Mouse (Mus musculus) hindbrain, embryonic 14.5 days (tissue): Measurements from ENCODE around the gene Tm4sf19. TPM values are rescaled to one million over a fixed set of nuclear protein-coding genes. Genes with fewer than 3 reads are reported as not detected.
"Not testable (repeated sequence)": the region's sequence is repeated elsewhere in the genome, so short reads cannot be mapped to it uniquely, and the experiment has no call there.

Experiments used
- ATAC-seq: fragments of 200-750 bp; cut with Nextera tagmentation; 2 replicates; pipeline ENCODE4 v1.8.0; 2017; ENCODE audit warnings: moderate number of reproducible peaks, mild to moderate bottlenecking, moderate TSS enrichment, moderate library complexity; ENCODE audit not compliant: low FRiP score
- DNase-seq: peaks from one replicate; pipeline ENCODE4 v3.0.0-alpha.2; 2015; ENCODE audit warnings: low spot score
- H3K27ac ChIP-seq: fragments of 300-500 bp; sonication (generic); 2 replicates; pipeline ENCODE4 v1.5.1; 2014; ENCODE audit warnings: mild to moderate bottlenecking, moderate library complexity
- H3K27me3 ChIP-seq: fragments of 300-500 bp; sonication (generic); 2 replicates; pipeline ENCODE4 v1.6.1; 2014; ENCODE audit warnings: mild to moderate bottlenecking, low read length, mixed read lengths; ENCODE audit not compliant: control insufficient read depth, insufficient read depth
- H3K36me3 ChIP-seq: fragments of 300-500 bp; sonication (generic); replicated peaks from 2 replicates; pipeline ENCODE4 v1.6.1; 2014; ENCODE audit not compliant: control insufficient read depth, insufficient read depth
- H3K4me1 ChIP-seq: fragments of 300-500 bp; sonication (generic); replicated peaks from 2 replicates; pipeline ENCODE4 v1.6.1; 2014; ENCODE audit warnings: antibody characterized with exemption, low read length, mixed read lengths; ENCODE audit not compliant: control insufficient read depth, insufficient read depth
- H3K4me2 ChIP-seq: fragments of 300-500 bp; sonication (generic); replicated peaks from 2 replicates; pipeline ENCODE4 v1.6.1; 2014; ENCODE audit warnings: mild to moderate bottlenecking, moderate library complexity
- H3K4me3 ChIP-seq: fragments of 300-500 bp; sonication (generic); replicated peaks from 2 replicates; pipeline ENCODE4 v1.5.1; 2014; ENCODE audit warnings: mild to moderate bottlenecking, low read length
- H3K9ac ChIP-seq: fragments of 300-500 bp; sonication (generic); 2 replicates; pipeline ENCODE4 v1.6.1; 2014
- H3K9me3 ChIP-seq: fragments of 300-500 bp; sonication (generic); 2 replicates; pipeline ENCODE4 v1.6.1; 2016; ENCODE audit warnings: low read length; ENCODE audit not compliant: control insufficient read depth
- WGBS: fragments of 180-500 bp; shearing (Covaris S2); extraction: QIAGEN DNeasy Blood & Tissue Kit; methylation state at CpG from one replicate; pipeline ENCODE4 v1.1.7; 2014; 5-methylcytosine and 5-hydroxymethylcytosine counted together
- polyA plus RNA-seq: library from polyadenylated mRNA; unstranded; fragments of >200 nt; fragmentation: Nextera tagmentation; extraction: Ambion mirVana; gene quantifications from 2 replicates; pipeline ENCODE4 v1.2.1, GENCODE M21; 2014

Tm4sf19 gene
- polyA plus RNA-seq, 1 experiment from 2014 or later: not detected

DNA sequence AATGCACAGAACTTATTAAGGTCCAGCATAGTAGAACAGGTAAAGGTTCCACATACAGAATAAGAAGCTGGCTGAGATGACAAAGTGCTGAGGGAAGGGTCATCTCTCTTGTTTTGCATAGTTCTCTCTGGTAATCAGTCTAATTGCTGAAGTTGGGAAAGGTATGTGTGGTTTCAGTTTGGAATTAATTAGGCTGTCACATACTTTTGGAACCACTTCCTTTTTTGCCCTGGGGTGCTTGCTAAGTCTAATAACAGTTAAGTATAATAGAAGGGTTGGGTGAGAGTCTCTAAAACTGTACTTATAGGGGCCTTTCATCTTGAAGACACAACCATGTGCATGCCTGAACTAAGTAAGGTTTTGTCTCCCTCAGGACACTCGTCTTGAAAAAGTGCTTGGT is 36.4 kb downstream of the Tm4sf19 start:
- H3K27me3 ChIP-seq: no peaks in the 10 kb centered on the region
- no peak overlapping the region for H3K4me3 ChIP-seq
- no peak overlapping the region for H3K9ac ChIP-seq
- 81% methylated on average over 1 of the region's 1 CpGs for WGBS
- no peaks in the 10 kb centered on the region; the same call in 1 of the 2 replicates for H3K36me3 ChIP-seq
- peaks cover 5% of the 10 kb centered on the region for H3K4me1 ChIP-seq
- no peak for DNase-seq
- ATAC-seq: no peak
- no peak overlapping the region for H3K4me2 ChIP-seq
- no peaks in the 10 kb centered on the region for H3K9me3 ChIP-seq
- H3K27ac ChIP-seq: no peak overlapping the region

DNA sequence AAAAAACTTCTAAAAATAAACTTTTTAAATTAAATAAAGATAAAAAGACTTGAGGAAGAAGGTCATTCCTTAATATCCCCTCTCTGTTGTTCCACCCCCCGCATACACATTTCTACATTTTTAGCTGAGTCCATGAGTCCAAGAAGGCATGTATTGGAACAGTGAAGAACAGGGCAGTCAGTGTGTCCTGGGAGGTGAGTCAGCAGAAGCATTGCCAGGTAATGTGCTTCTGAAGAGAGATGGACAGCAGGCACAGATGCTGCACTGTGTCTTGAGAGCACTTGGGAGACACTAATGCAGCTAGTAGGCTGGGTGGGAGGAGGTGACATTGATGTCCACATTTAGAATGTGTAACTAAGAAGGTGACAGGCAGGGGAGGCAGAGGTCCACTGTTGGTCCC is 37.0 kb downstream of the Tm4sf19 start:
- H3K9ac ChIP-seq: no peak overlapping the region
- H3K9me3 ChIP-seq: no peaks in the 10 kb centered on the region
- no peaks in the 10 kb centered on the region; the same call in 1 of the 2 replicates for H3K36me3 ChIP-seq
- ATAC-seq: no peak
- H3K4me1 ChIP-seq: no peaks in the 10 kb centered on the region
- H3K27ac ChIP-seq: no peak overlapping the region
- no peak for DNase-seq
- H3K4me2 ChIP-seq: no peak overlapping the region
- H3K27me3 ChIP-seq: no peaks in the 10 kb centered on the region
- 97% methylated on average over 1 of the region's 1 CpGs for WGBS
- H3K4me3 ChIP-seq: no peak overlapping the region

DNA sequence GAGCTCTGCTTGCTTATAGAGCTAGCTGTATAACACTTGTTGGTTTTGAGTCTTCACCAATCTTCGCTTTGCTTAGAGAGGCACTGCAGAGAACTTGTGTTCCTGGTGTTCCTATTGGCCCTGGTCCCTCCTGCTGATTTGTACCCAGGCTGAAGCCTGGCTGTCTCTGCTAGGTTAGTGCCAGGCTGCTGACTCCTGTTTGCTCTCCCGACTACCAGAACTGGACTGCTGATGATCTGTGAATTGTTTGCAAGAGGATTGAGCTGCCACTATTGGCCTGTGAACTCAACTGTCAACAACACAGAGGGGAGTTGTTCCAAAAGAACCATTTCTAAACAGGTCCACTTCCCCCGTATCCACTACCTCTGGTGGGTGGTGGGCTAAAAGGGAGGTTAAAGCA is 41.1 kb downstream of the Tm4sf19 start:
- no peak overlapping the region for H3K9ac ChIP-seq
- 88% methylated on average over 3 of the region's 3 CpGs for WGBS
- no peak overlapping the region for H3K4me3 ChIP-seq

DNA sequence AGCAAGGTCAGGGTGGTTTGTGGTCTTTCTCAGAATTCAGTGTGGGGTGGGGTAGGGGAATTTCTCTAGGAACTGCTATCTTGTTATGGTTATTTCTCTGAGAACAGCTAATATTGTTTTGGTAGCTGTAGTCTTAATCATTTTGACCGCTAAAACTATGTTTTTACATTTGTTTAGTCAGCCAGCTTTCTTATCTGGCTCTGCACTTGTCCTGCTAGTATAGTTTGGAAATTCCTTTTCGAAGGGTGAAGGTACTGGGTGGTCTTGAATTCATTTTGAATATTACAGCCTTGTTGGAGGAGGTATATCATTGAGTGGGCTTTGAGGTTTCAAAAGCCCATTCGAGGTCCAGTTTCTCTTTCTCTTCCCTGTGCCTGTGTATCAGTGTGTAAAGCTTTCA is 44.3 kb downstream of the Tm4sf19 start:
- not testable (repeated sequence) for DNase-seq, H3K36me3 ChIP-seq, ATAC-seq, H3K9me3 ChIP-seq, H3K27ac ChIP-seq, H3K4me2 ChIP-seq, H3K27me3 ChIP-seq, H3K4me1 ChIP-seq, H3K4me3 ChIP-seq, H3K9ac ChIP-seq
- WGBS: 93% methylated on average over 3 of the region's 3 CpGs

More for the DNA sequence above, 41.1 kb downstream of the Tm4sf19 start:
- H3K27ac ChIP-seq: no peak overlapping the region
- DNase-seq: no peak
- no peak for ATAC-seq
- H3K27me3 ChIP-seq: no peaks in the 10 kb centered on the region
- no peak overlapping the region for H3K4me2 ChIP-seq
- H3K36me3 ChIP-seq: no peaks in the 10 kb centered on the region; the same call in 1 of the 2 replicates
- no peaks in the 10 kb centered on the region for H3K9me3 ChIP-seq
- no peaks in the 10 kb centered on the region for H3K4me1 ChIP-seq

GRCm38 (mm10) chr16:32445558-32445957 is 45.3 kb downstream of the Tm4sf19 start:
- Histone ChIP-seq H3K27ac (no peak overlapping the region), H3K9ac (no peak overlapping the region), H3K36me3 (no peaks in the 10 kb centered on the region; the same call in 1 of the 2 replicates), H3K9me3 (no peaks in the 10 kb centered on the region), H3K27me3 (no peaks in the 10 kb centered on the region), H3K4me3 (no peak overlapping the region), H3K4me2 (no peak overlapping the region), H3K4me1 (no peaks in the 10 kb centered on the region)
- DNase-seq (no peak), ATAC-seq (no peak)
- WGBS: 100% methylated on average over 1 of the region's 1 CpGs

DNA sequence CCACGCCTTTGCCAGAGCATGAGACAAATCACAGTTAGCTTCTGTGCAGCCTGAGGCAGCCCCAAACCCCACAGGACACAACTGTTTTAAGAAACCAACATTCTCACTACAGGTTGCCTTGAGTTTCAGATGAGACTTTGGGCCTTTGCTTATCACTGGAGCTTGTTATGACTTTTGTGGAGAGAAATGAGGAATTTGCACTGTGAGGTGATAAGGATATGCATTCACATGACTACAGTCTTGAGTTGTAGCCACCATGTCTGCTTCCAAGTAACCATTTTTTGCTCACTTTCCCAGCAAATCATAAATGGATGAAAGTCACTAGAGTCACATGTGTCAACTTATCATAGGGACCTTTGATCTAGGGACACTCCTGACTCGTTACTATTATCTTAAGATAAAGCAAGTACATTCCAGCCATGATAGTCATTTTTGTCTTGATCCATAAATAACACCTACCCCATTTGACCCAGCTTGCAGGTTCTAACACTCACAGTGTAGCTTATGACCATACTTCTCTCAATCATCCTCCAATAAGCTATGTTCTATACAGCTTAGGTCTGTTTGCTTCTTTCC is 46.3 kb downstream of the Tm4sf19 start:
- Histone ChIP-seq H3K9ac (no peak overlapping the region), H3K4me2 (no peak overlapping the region), H3K27ac (no peak overlapping the region), H3K4me1 (no peaks in the 10 kb centered on the region), H3K27me3 (no peaks in the 10 kb centered on the region), H3K9me3 (no peaks in the 10 kb centered on the region), H3K4me3 (no peak overlapping the region), H3K36me3 (peaks cover 2% of the 10 kb centered on the region)
- WGBS: 92% methylated on average over 2 of the region's 2 CpGs
- DNase-seq (no peak), ATAC-seq (no peak)

DNA sequence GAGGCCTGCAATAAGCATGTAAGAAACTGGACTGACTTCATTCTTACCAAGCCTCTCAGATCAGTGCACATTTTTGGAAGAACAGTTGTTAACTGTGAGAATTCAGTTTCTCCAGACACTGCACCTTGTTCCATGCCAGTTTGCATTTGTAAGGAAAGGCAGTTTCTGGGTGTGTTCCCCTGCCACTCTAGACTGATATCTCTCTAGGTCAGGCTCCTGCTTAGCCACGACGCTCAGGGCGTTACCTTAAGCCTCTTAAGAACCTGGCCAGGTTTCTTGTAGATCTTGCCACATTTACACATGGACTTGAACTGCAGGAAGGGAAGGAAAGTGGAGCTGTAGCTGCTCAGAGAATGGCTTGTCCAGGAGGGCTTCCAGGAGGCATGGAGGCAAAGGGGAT is 49.4 kb downstream of the Tm4sf19 start:
- no peak overlapping the region for H3K4me3 ChIP-seq
- DNase-seq (no peak), ATAC-seq (no peak)
- no peaks in the 10 kb centered on the region for H3K9me3 ChIP-seq
- H3K4me1 ChIP-seq: no peaks in the 10 kb centered on the region
- H3K27ac ChIP-seq: no peak overlapping the region
- no peak overlapping the region for H3K9ac ChIP-seq
- no peaks in the 10 kb centered on the region for H3K27me3 ChIP-seq
- no peak overlapping the region for H3K4me2 ChIP-seq
- H3K36me3 ChIP-seq: peaks cover 30% of the 10 kb centered on the region
- WGBS: 92% methylated on average over 3 of the region's 3 CpGs

- 96% methylated on average over 2 of the region's 2 CpGs for WGBS
- Histone ChIP-seq H3K27me3 (no peaks in the 10 kb centered on the region), H3K36me3 (peaks cover 34% of the 10 kb centered on the region), H3K4me3 (no peak overlapping the region), H3K4me1 (no peaks in the 10 kb centered on the region), H3K27ac (no peak overlapping the region), H3K4me2 (no peak overlapping the region), H3K9ac (no peak overlapping the region), H3K9me3 (no peaks in the 10 kb centered on the region)
- ATAC-seq (no peak), DNase-seq (no peak)
Measured at GRCm38 (mm10) chr16:32450133-32450532, 49.8 kb downstream of the Tm4sf19 start.

DNA sequence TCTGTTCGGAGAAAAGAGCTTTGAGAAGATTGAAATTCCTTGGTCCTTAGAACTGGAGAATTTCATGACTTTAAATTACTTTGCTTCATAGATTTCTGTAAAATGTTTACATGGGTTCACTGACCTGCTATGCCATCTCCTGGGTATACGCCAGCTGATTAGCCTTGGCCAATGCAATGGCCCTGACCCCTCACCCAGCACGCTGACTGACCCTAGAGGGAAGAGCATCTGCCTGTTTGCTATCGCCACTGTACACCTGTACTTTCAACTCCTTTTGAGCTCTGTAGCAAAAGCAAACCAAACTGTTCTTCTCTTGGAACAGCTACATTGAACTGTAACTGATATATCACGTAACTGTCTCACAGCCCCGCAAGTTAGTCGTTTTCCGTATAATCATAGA is 52.8 kb downstream of the Tm4sf19 start:
- no peak overlapping the region for H3K9ac ChIP-seq
- H3K27me3 ChIP-seq: no peaks in the 10 kb centered on the region
- no peaks in the 10 kb centered on the region for H3K9me3 ChIP-seq
- no peak for DNase-seq
- no peak overlapping the region for H3K4me3 ChIP-seq
- H3K27ac ChIP-seq: no peak overlapping the region
- H3K4me2 ChIP-seq: no peak overlapping the region
- 96% methylated on average over 8 of the region's 8 CpGs for WGBS
- H3K4me1 ChIP-seq: no peaks in the 10 kb centered on the region
- H3K36me3 ChIP-seq: peaks cover 57% of the 10 kb centered on the region
- ATAC-seq: no peak

- no peak for ATAC-seq
- no peak overlapping the region for H3K4me3 ChIP-seq
- no peaks in the 10 kb centered on the region for H3K4me1 ChIP-seq
- no peaks in the 10 kb centered on the region for H3K9me3 ChIP-seq
- H3K27me3 ChIP-seq: no peaks in the 10 kb centered on the region
- DNase-seq: no peak
- H3K9ac ChIP-seq: no peak overlapping the region
- H3K4me2 ChIP-seq: no peak overlapping the region
- no peak overlapping the region for H3K27ac ChIP-seq
- H3K36me3 ChIP-seq: peaks cover 67% of the 10 kb centered on the region
- WGBS: 83% methylated on average over 5 of the region's 5 CpGs
Measured at GRCm38 (mm10) chr16:32454646-32455045, 54.3 kb downstream of the Tm4sf19 start.
